Mouse (Mus musculus): Measurements from ENCODE around the gene Gm13304.
"Not testable (repeated sequence)": the region's sequence is repeated elsewhere in the genome, so short reads cannot be mapped to it uniquely, and the experiment has no call there.

The Gm13304 gene

GRCm38 (mm10) chr4:42114517-42114916, at the start of gene Gm13304:
Gene Gm13304 (plus strand): TSS chr4:42114817.
- not testable (repeated sequence) for DNase-seq (ENCODE audit: inconsistent ontology term)

GRCm38 (mm10) chr4:42090907-42091306, 23.7 kb upstream of the Gm13304 start, which contains the start of gene Gm3893:
Gene Gm3893 (plus strand): TSS chr4:42091207.
- not testable (repeated sequence) for DNase-seq (ENCODE audit: inconsistent ontology term)

DNA sequence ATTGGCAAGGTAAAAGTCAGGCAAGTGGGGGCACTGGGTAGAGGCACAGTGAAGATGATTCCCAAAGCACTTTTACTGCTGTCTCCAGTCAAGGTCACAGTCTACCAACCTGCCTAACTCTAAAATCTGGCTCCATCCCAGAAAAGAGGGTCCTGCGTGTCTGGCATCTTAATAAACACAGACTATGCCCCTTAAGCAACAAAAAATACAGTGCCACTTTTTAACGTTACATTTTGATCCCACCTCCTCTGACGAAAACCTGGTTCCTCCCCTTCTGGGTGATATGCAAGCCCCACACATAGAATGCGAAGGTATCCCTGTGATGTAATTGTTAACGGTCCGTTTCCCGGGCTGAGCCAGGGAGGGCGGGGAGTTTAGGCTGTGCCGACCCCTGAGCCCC, 38.5 kb downstream of the Gm13304 start, which contains the start of gene Gm13306:
Gene Gm13306, plus strand, starts transcription at position 301 of the 400 bp plus-strand sequence.
- not testable (repeated sequence) for DNase-seq (ENCODE audit: inconsistent ontology term)
